Mouse (Mus musculus) olfactory bulb, adult 2 months (tissue): Measurements from ENCODE around the gene Serping1.

Experiments used
- CTCF ChIP-seq: fragments of 200-500 bp; IDR thresholded peaks from 2 replicates; pipeline ENCODE4 v1.5.1; 2012; ENCODE audit warnings: low read depth, mild to moderate bottlenecking, low read length, moderate library complexity; ENCODE audit not compliant: insufficient read depth
- POLR2A ChIP-seq: fragments of 200-500 bp; IDR thresholded peaks from 2 replicates; pipeline ENCODE4 v1.6.1; 2012; ENCODE audit warnings: mild to moderate bottlenecking, low read depth, low read length, moderate library complexity; ENCODE audit not compliant: insufficient read depth

DNA sequence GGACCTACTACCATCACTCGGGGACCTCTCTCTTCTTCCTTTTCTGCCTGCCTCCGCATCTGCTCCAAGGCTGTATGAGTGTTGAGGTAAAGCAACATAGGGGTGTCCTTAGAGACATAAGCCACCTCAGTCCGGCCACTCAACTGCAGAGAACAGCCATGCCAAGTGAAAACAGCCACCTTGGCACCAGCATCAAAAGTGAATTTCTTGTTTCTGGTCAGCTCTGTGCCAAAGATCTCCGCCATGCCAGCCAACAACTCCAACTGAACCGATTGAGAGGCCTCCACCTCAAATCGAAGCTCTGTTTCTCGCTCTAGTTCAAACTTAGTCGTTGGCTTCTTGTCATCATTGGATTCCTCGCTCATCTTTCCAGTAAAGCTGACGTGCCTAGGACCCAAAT, 49.5 kb downstream of the Serping1 start:
- TF ChIP-seq CTCF, result no peak
- no peak for TF ChIP-seq POLR2A
